Mouse (Mus musculus) C2C12 (cell line): ENCODE results near the gene Jade2. TPM values are rescaled to one million over a fixed set of nuclear protein-coding genes. Genes with fewer than 3 reads are reported as not detected.

Source experiments
- H3K27me3 ChIP-seq: one replicate; pipeline ENCODE4 v1.6.1; 2011; ENCODE audit not compliant: control insufficient read depth, insufficient read depth, insufficient read length
- H3K36me3 ChIP-seq: one replicate; pipeline ENCODE4 v1.6.1; 2011; ENCODE audit not compliant: control insufficient read depth, insufficient read depth
- H3K4me3 ChIP-seq: one replicate; pipeline ENCODE4 v1.5.1; 2011; ENCODE audit warnings: mild to moderate bottlenecking, control low read depth; ENCODE audit not compliant: poor library complexity, insufficient read depth, severe bottlenecking
- H3K79me2 ChIP-seq: one replicate; pipeline ENCODE4 v1.6.1; 2011; ENCODE audit not compliant: control insufficient read depth, insufficient read depth
- H3K79me3 ChIP-seq: one replicate; pipeline ENCODE4 v1.6.1; 2011; ENCODE audit warnings: low read depth, control low read depth
- H3ac ChIP-seq: one replicate; pipeline ENCODE3; 2011; ENCODE audit warnings: low read depth; ENCODE audit not compliant: control insufficient read depth, insufficient read length
- CEBPB ChIP-seq: IDR thresholded peaks from one replicate; pipeline ENCODE4 v1.6.1; 2011; ENCODE audit warnings: low read depth, mild to moderate bottlenecking, control low read depth, moderate library complexity
- CTCF ChIP-seq: IDR thresholded peaks from one replicate; pipeline ENCODE4 v1.5.1; 2011; ENCODE audit not compliant: control insufficient read depth, insufficient read depth, insufficient read length
- FOSL1 ChIP-seq: IDR thresholded peaks from one replicate; pipeline ENCODE4 v1.8.0; 2011; ENCODE audit warnings: mild to moderate bottlenecking, low read length; ENCODE audit not compliant: poor library complexity, insufficient read depth, severe bottlenecking
- MAX ChIP-seq: IDR thresholded peaks from one replicate; pipeline ENCODE4 v1.6.1; 2011; ENCODE audit warnings: mild to moderate bottlenecking, control low read depth
- MYOD1 ChIP-seq: IDR thresholded peaks from one replicate; pipeline ENCODE4 v1.6.1; 2011; ENCODE audit warnings: low read depth; ENCODE audit not compliant: control insufficient read depth, insufficient read length
- MYOG ChIP-seq: IDR thresholded peaks from one replicate; pipeline ENCODE4 v1.6.1; 2011; ENCODE audit not compliant: control insufficient read depth, insufficient read length; ENCODE audit errors: extremely low read depth
- USF1 ChIP-seq: IDR thresholded peaks from one replicate; pipeline ENCODE4 v1.6.1; 2011; ENCODE audit warnings: low read depth, mild to moderate bottlenecking, control low read depth, moderate library complexity
- polyA plus RNA-seq: library from polyadenylated mRNA; unstranded; fragments of >200 nt; fragmentation: generic; extraction: Trizol; gene quantifications from one replicate; pipeline ENCODE4 v1.2.1, GENCODE M21; 2012; ENCODE audit warnings: missing spikeins

Gene Jade2
- polyA plus RNA-seq, 1 experiment, result 4.0 TPM

DNA sequence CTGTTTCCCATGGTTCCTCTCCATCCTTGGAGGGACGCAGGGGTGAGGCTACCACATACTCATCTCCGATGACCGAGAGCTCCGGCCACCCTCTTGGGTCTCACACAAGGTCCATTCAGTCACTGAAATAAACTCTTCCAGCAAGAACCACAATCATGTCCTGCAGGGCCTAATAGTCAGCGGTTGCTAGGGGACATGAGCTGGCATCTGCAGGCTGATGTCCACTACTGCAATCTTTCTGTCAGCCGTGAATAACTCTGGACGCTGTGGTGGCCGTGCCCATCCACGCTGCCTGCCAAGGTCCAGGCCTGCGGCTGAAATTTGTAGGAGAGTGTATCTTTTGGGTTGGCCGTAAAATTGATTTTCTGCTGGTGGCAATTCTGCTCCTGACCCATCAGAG is 34.2 kb downstream of the Jade2 start:
- no peaks in the 10 kb centered on the region for H3K79me3 ChIP-seq
- no peaks in the 10 kb centered on the region for H3K27me3 ChIP-seq
- no peak for TF ChIP-seq FOSL1
- TF ChIP-seq CEBPB, result no peak
- TF ChIP-seq MAX, result no peak
- TF ChIP-seq USF1, result no peak
- no peak for TF ChIP-seq MYOD1
- TF ChIP-seq CTCF, result no peak
- TF ChIP-seq MYOG, result no peak
- H3K36me3 ChIP-seq, result peaks cover 74% of the 10 kb centered on the region
- H3K79me2 ChIP-seq, result no peaks in the 10 kb centered on the region
- no peak overlapping the region for H3K4me3 ChIP-seq
- H3ac ChIP-seq, result no peak overlapping the region

DNA sequence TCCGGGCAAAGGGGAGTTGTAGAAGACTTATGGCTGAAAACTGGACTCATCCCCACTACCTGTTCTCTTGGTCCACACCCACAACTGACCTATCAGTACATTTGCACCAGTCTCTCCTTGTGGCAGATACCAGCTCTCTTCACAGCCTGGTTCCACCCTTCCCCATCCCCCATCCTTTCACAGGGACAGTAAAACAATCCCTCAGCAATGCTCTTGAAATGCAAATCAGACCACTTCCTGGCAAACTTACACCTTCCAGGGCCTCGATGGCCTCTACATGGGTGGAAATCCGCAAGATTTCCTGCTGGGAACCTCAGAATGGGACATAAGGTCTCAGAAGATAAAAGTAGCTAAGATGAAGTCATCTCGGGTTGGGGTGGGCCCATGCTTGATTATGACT is 34.7 kb downstream of the Jade2 start:
- Histone ChIP-seq H3K79me2 (no peaks in the 10 kb centered on the region), H3K4me3 (no peak overlapping the region), H3ac (no peak overlapping the region), H3K79me3 (no peaks in the 10 kb centered on the region), H3K36me3 (peaks cover 68% of the 10 kb centered on the region), H3K27me3 (no peaks in the 10 kb centered on the region)
- TF ChIP-seq USF1, result no peak
- TF ChIP-seq MYOD1, result no peak

DNA sequence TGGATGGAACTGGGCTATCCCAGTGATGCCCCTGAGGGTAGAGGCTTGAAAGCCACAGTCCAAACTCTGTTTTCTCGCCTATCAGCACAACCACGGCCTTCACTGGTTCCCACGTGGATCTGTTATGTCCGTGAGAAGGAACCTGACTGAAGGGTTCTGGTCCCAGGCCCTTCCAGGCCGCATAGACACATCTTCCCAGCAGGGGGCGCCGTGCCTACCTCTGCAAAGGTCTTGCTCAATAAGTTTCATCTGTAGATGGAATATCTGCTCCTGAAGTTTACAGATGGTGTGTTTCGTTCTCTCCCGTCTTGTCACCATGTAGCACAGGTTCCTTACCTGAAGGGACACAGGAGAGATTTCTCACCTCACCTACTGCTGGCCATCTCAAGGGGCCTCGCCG is 36.6 kb downstream of the Jade2 start:
- Histone ChIP-seq H3ac (no peak overlapping the region), H3K79me2 (no peaks in the 10 kb centered on the region), H3K36me3 (peaks cover 62% of the 10 kb centered on the region), H3K27me3 (no peaks in the 10 kb centered on the region), H3K79me3 (no peaks in the 10 kb centered on the region), H3K4me3 (no peak overlapping the region)
- TF ChIP-seq MAX (peak; percentile 75), CEBPB (peak; percentile 94), FOSL1 (no peak), USF1 (no peak), CTCF (peak; percentile 72), MYOG (no peak), MYOD1 (no peak)

DNA sequence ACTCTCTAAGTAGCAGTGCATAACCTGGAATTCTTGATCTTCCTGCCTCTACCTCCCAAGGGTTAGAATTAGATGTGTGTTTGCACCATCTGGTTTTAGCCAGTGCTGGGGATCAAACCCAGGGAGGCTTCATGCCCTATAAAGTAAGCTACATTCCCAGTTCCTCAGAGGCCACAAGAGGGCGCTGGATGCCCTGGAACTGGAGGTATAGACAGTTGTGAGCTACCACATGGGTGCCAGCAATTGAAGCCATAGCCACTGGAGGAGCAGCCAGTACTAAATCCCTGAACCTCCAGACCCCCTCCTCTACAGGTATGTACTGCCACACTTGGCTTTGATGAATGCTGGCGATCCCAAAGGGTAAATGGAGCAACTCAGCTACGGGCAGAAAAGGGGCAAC is 37.5 kb downstream of the Jade2 start:
- H3ac ChIP-seq, result no peak overlapping the region
- no peaks in the 10 kb centered on the region for H3K79me2 ChIP-seq
- peaks cover 61% of the 10 kb centered on the region for H3K36me3 ChIP-seq
- H3K27me3 ChIP-seq, result no peaks in the 10 kb centered on the region
- H3K4me3 ChIP-seq, result no peak overlapping the region
- TF ChIP-seq MAX, result peak; percentile 54
- no peak for TF ChIP-seq USF1
- peak; percentile 27 for TF ChIP-seq CTCF
- TF ChIP-seq CEBPB, result no peak
- no peak for TF ChIP-seq MYOD1
- no peak for TF ChIP-seq MYOG
- H3K79me3 ChIP-seq, result no peaks in the 10 kb centered on the region

DNA sequence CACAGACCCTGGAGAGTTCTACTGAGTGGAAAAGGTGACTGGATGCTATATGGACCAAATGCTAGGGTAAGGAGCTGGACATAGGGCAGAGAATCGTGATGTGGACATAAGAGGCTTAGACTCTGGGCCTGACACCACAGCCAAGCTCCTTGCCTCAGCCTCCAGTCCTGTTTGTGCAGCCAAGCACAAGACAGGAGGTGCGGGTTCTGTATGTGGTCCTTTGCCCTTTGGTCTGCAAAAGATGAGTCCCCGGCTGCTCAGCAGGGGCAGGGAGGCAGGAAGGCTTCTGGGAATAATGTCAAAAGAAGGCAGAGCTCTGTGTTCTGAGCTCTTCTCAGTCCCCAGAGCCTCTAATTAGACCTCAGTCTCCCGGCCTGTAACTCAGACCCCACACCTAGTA is 38.6 kb downstream of the Jade2 start:
- Histone ChIP-seq H3K27me3 (no peaks in the 10 kb centered on the region), H3K36me3 (peaks cover 58% of the 10 kb centered on the region), H3K79me3 (no peaks in the 10 kb centered on the region), H3ac (no peak overlapping the region), H3K4me3 (no peak overlapping the region), H3K79me2 (no peaks in the 10 kb centered on the region)
- TF ChIP-seq CTCF, result no peak
- no peak for TF ChIP-seq MYOD1
- no peak for TF ChIP-seq MAX
- no peak for TF ChIP-seq MYOG
- no peak for TF ChIP-seq FOSL1
- TF ChIP-seq USF1, result no peak
- no peak for TF ChIP-seq CEBPB

DNA sequence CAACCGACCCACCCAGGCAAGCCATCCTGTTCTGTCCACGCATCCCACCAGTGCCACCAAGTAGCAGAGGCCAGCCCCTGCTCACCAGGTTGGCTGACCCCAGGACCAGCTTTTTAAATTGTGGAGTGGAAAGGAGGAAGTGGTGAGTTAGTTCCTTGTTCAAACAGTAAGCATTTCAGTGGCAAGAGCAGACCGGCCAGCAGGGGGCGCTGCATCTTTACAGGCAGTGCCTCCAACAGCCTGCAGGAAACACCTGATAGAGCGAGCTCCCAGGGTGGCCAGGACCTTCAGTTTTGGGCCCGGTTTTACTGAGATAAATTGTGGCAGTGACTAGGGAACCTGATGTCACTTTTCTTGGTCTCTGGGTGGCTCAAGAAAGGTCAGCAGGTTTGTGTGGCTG is 39.7 kb downstream of the Jade2 start:
- no peaks in the 10 kb centered on the region for H3K79me2 ChIP-seq
- TF ChIP-seq CTCF (peak; percentile 70), USF1 (no peak), MAX (no peak)
- no peak overlapping the region for H3K4me3 ChIP-seq
- H3K27me3 ChIP-seq, result no peaks in the 10 kb centered on the region
- H3K79me3 ChIP-seq, result no peaks in the 10 kb centered on the region
- H3ac ChIP-seq, result no peak overlapping the region
- H3K36me3 ChIP-seq, result peaks cover 62% of the 10 kb centered on the region
